Mouse (Mus musculus) CH12.LX (cell line): Measurements from ENCODE around the gene Pim2. TPM values are rescaled to one million over a fixed set of nuclear protein-coding genes. Genes with fewer than 3 reads are reported as not detected.

Experiments used
- DNase-seq: peaks from one replicate; pipeline ENCODE4 v3.0.0-alpha.2; 2013; ENCODE audit errors: extremely low read depth
- H3K27ac ChIP-seq: 2 replicates; pipeline ENCODE4 v1.5.1; 2012; ENCODE audit warnings: low read depth, mild to moderate bottlenecking, control low read depth, moderate library complexity; ENCODE audit not compliant: insufficient read depth
- H3K27me3 ChIP-seq: replicated peaks from 2 replicates; pipeline ENCODE3; 2012; ENCODE audit warnings: inconsistent platforms
- H3K36me3 ChIP-seq, 2 experiments: replicated peaks in 1 of 2; 2 replicates each; pipeline versions ENCODE3 to v1.6.1; 2012; ENCODE audit warnings: inconsistent platforms in 1 of 2, low read length in 1 of 2, mild to moderate bottlenecking in 1 of 2, mixed read lengths in 1 of 2, moderate library complexity in 1 of 2; ENCODE audit not compliant: control insufficient read depth in 1 of 2, insufficient read depth in 1 of 2
- H3K4me1 ChIP-seq, 2 experiments: 2 replicates each; pipeline ENCODE4 v1.6.1; 2012; ENCODE audit warnings: inconsistent platforms in 1 of 2, moderate library complexity in 1 of 2; ENCODE audit not compliant: insufficient read depth in 2 of 2, control insufficient read depth in 1 of 2
- H3K4me2 ChIP-seq: 2 replicates; pipeline ENCODE4 v1.6.1; 2012; ENCODE audit warnings: low read depth, mild to moderate bottlenecking, control low read depth; ENCODE audit not compliant: poor library complexity, insufficient read depth, severe bottlenecking
- H3K4me3 ChIP-seq, 3 experiments: fragments of 150-350 bp in 1 of 3; sonication (generic) in 1 of 3; replicated peaks in 1 of 3; 2 replicates each; pipeline versions ENCODE3 to v1.5.1; 2011 to 2012; ENCODE audit warnings: low read depth in 2 of 3, low read length in 2 of 3, mild to moderate bottlenecking in 2 of 3, moderate library complexity in 2 of 3, control low read depth in 1 of 3, improper control_type of control experiment in 1 of 3, inconsistent platforms in 1 of 3, mixed read lengths in 1 of 3; ENCODE audit not compliant: poor library complexity in 1 of 3
- H3K79me2 ChIP-seq: replicated peaks from 2 replicates; pipeline ENCODE4 v1.6.1; 2012; ENCODE audit warnings: mild to moderate bottlenecking, moderate library complexity; ENCODE audit not compliant: control insufficient read depth, poor library complexity, insufficient read depth, severe bottlenecking; ENCODE audit errors: extremely low read depth
- H3K9ac ChIP-seq: 2 replicates; pipeline ENCODE4 v1.6.1; 2012; ENCODE audit warnings: low read depth, mild to moderate bottlenecking, control low read depth, moderate library complexity; ENCODE audit not compliant: insufficient read depth
- H3K9me3 ChIP-seq: replicated peaks from 2 replicates; pipeline ENCODE3; 2012; ENCODE audit warnings: low read length, inconsistent platforms, mixed read lengths
- CHD1 ChIP-seq: IDR thresholded peaks from 2 replicates; pipeline ENCODE4 v1.6.1; 2012; ENCODE audit warnings: low read depth, low read length, improper control_type of control experiment, inconsistent platforms
- CTCF ChIP-seq, 2 experiments: IDR thresholded peaks in 1 of 2; conservative IDR thresholded peaks in 1 of 2; 2 replicates each; pipeline ENCODE4 v1.5.1; 2011 to 2012; ENCODE audit warnings: low read depth in 2 of 2, low read length in 2 of 2, improper control_type of control experiment in 1 of 2, inconsistent platforms in 1 of 2, mild to moderate bottlenecking in 1 of 2, moderate library complexity in 1 of 2
- E2F4 ChIP-seq: IDR thresholded peaks from 2 replicates; pipeline ENCODE4 v1.6.1; 2011; ENCODE audit warnings: low read depth, low read length, improper control_type of control experiment; ENCODE audit not compliant: insufficient replicate concordance
- EP300 ChIP-seq: IDR thresholded peaks from 2 replicates; pipeline ENCODE4 v1.6.1; 2011; ENCODE audit warnings: low read length, improper control_type of control experiment
- ETS1 ChIP-seq: conservative IDR thresholded peaks from 2 replicates; pipeline ENCODE4 v1.6.1; 2012; ENCODE audit warnings: low read depth, mild to moderate bottlenecking, inconsistent platforms, low read length, improper control_type of control experiment, moderate library complexity
- GABPA ChIP-seq: IDR thresholded peaks from 2 replicates; pipeline ENCODE4 v1.6.1; 2012; ENCODE audit warnings: low read depth, low read length, improper control_type of control experiment, inconsistent platforms; ENCODE audit not compliant: insufficient replicate concordance
- HCFC1 ChIP-seq: IDR thresholded peaks from 2 replicates; pipeline ENCODE4 v1.6.1; 2012; ENCODE audit warnings: low read depth, mild to moderate bottlenecking, inconsistent platforms, low read length, improper control_type of control experiment
- IRF4 ChIP-seq: IDR thresholded peaks from 2 replicates; pipeline ENCODE4 v1.6.1; 2014; ENCODE audit warnings: low read depth, mild to moderate bottlenecking, inconsistent platforms, low read length, improper control_type of control experiment
- KAT2A ChIP-seq: IDR thresholded peaks from 2 replicates; pipeline ENCODE4 v1.6.1; 2012; ENCODE audit warnings: low read length, improper control_type of control experiment, inconsistent platforms; ENCODE audit not compliant: insufficient replicate concordance
- MAX ChIP-seq: IDR thresholded peaks from 2 replicates; pipeline ENCODE4 v1.6.1; 2011; ENCODE audit warnings: low read length, improper control_type of control experiment
- MEF2A ChIP-seq: IDR thresholded peaks from 2 replicates; pipeline ENCODE4 v1.6.1; 2014; ENCODE audit warnings: low read depth, mild to moderate bottlenecking, inconsistent platforms, low read length, improper control_type of control experiment, borderline replicate concordance
- MXI1 ChIP-seq: IDR thresholded peaks from 2 replicates; pipeline ENCODE4 v1.6.1; 2011; ENCODE audit warnings: mild to moderate bottlenecking, low read depth, low read length, improper control_type of control experiment
- NRF1 ChIP-seq: IDR thresholded peaks from 2 replicates; pipeline ENCODE4 v1.6.1; 2014; ENCODE audit warnings: low read depth, mild to moderate bottlenecking, inconsistent platforms, low read length, improper control_type of control experiment, moderate library complexity
- PAX5 ChIP-seq: IDR thresholded peaks from 2 replicates; pipeline ENCODE4 v1.6.1; 2012; ENCODE audit warnings: low read length, inconsistent platforms, mixed read lengths
- POLR2A ChIP-seq: IDR thresholded peaks from 2 replicates; pipeline ENCODE4 v1.6.1; 2011; ENCODE audit warnings: low read depth, mild to moderate bottlenecking, improper control_type of control experiment, low read length
- RAD21 ChIP-seq: IDR thresholded peaks from 2 replicates; pipeline ENCODE4 v1.6.1; 2011; ENCODE audit warnings: low read depth, mild to moderate bottlenecking, low read length, improper control_type of control experiment, moderate library complexity
- RCOR1 ChIP-seq: conservative IDR thresholded peaks from 2 replicates; pipeline ENCODE4 v1.6.1; 2012; ENCODE audit warnings: low read depth, mild to moderate bottlenecking, inconsistent platforms, low read length, improper control_type of control experiment
- SIN3A ChIP-seq: IDR thresholded peaks from 2 replicates; pipeline ENCODE4 v1.6.1; 2012; ENCODE audit warnings: low read length, improper control_type of control experiment, inconsistent platforms
- SMC3 ChIP-seq: IDR thresholded peaks from 2 replicates; pipeline ENCODE4 v1.6.1; 2011; ENCODE audit warnings: low read depth, low read length, improper control_type of control experiment
- TCF12 ChIP-seq: IDR thresholded peaks from 2 replicates; pipeline ENCODE4 v1.6.1; 2014; ENCODE audit warnings: low read depth, mild to moderate bottlenecking, inconsistent platforms, low read length, improper control_type of control experiment
- UBTF ChIP-seq: IDR thresholded peaks from 2 replicates; pipeline ENCODE4 v1.6.1; 2012; ENCODE audit warnings: low read depth, mild to moderate bottlenecking, inconsistent platforms, low read length, improper control_type of control experiment, moderate library complexity
- USF2 ChIP-seq: conservative IDR thresholded peaks from 2 replicates; pipeline ENCODE4 v1.6.1; 2011; ENCODE audit warnings: low read depth, low read length, improper control_type of control experiment
- ZC3H11A ChIP-seq: IDR thresholded peaks from 2 replicates; pipeline ENCODE4 v1.6.1; 2012; ENCODE audit warnings: low read depth, mild to moderate bottlenecking, inconsistent platforms, low read length, improper control_type of control experiment
- ZKSCAN1 ChIP-seq: IDR thresholded peaks from 2 replicates; pipeline ENCODE4 v1.6.1; 2012; ENCODE audit warnings: low read depth, inconsistent platforms, low read length, improper control_type of control experiment, borderline replicate concordance
- ZMIZ1 ChIP-seq: IDR thresholded peaks from 2 replicates; pipeline ENCODE4 v1.6.1; 2012; ENCODE audit warnings: low read depth, mild to moderate bottlenecking, inconsistent platforms, low read length, improper control_type of control experiment
- dilution Hi-C: fragments of 300-500 bp; cut with MboI; formaldehyde crosslinking; loops from 2 replicates; pipeline ENCODE4 v1.14.3; 2020; ENCODE audit warnings: low sequenced_read_pairs; ENCODE audit not compliant: extremely low pct_unique_long_range_greater_than_20kb, extremely low pct_ligation_motif_present
- in situ Hi-C: fragments of 300-500 bp; cut with MboI; formaldehyde crosslinking; loops from 3 replicates; pipeline ENCODE4 v1.14.3; 2019; ENCODE audit warnings: low sequenced_read_pairs, low pct_ligation_motif_present, low pct_unique_long_range_greater_than_20kb, mixed read lengths
- polyA plus RNA-seq: library from polyadenylated mRNA; unstranded; fragments of >175 nt; gene quantifications from 2 replicates; pipeline ENCODE4 v1.2.1, GENCODE M21; 2012; ENCODE audit warnings: low read depth; ENCODE audit not compliant: insufficient read length
- total RNA-seq, 2 experiments: library from RNA; depleted of rRNA; stranded (reverse); fragments of 300-350 nt in 1 of 2; fragments of >200 nt in 1 of 2; gene quantifications; 2 replicates each; pipeline ENCODE4 v1.2.3; 2012 to 2014

The Pim2 gene
- total and polyA plus RNA-seq, 3 experiments, result 119 to 177 (median 171) TPM

DNA sequence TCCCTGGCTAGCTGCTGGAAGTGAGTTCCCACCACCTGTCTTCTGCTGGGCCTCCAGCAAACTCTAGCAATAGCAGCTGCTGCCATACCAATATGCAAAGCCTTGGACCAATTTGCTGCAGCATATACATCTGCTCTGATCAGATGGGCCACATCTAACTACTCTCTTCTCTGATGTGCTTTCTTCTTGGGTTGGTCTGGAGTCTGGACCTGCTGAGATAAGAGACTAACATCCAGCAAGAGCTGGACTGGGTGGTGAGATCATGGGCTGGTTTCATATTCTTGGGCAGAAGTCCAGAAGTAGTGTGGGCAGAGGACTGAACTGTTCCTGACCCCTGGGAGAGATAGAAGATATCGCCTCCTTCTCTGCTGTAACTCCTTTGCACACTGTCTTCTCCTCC, 40.9 kb upstream of the Pim2 start:
- Histone ChIP-seq H3K79me2 (peaks cover 4% of the 10 kb centered on the region; the same call in 1 of the 2 replicates), H3K4me1 (no peaks in the 10 kb centered on the region), H3K4me3 (no peak overlapping the region), H3K9ac (no peak overlapping the region), H3K27me3 (no peaks in the 10 kb centered on the region)
- dilution Hi-C loops, result no loop called here
- TF ChIP-seq EP300 (no peak), ETS1 (no peak), CHD1 (no peak), RCOR1 (no peak), ZMIZ1 (no peak), RAD21 (no peak), PAX5 (no peak), UBTF (no peak), MEF2A (no peak), TCF12 (no peak), MAX (no peak), NRF1 (no peak), POLR2A (no peak), HCFC1 (no peak), ZC3H11A (no peak), ZKSCAN1 (no peak), CTCF (conservative IDR thresholded peaks at IDR 0.05 in 1 of 2, IDR thresholded peaks at IDR 0.05 in 1 of 2; ENCODE audit: low read depth in 2 of 2, low read length in 2 of 2) (no peak)
- TF ChIP-seq, all 38 proteins: peak for 0
- in situ Hi-C loops, result no loop called here
- H3K4me2 ChIP-seq, result no peak overlapping the region
- no peak overlapping the region for H3K27ac ChIP-seq
- peaks cover 0 to 31% of the 10 kb centered on the region in 2 experiments for H3K36me3 ChIP-seq
- DNase-seq, result no peak
- no peaks in the 10 kb centered on the region for H3K9me3 ChIP-seq

DNA sequence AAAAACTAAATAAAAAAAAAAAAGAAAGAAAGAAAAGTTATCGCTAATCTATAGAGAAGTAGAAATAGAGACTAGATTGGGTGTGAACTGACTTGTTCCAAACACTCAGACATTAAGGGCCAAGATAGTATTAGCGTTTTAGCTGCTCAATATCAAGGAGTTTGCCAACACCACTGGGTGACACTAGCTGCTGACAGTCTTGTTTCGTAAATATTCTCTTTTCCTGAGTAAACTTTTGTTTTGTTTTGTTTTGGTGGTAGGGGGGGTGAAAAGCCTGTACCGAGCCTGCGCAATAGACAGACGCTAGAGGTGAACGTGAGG, 37.3 kb upstream of the Pim2 start:
- Histone ChIP-seq H3K4me2 (peak overlapping the region; percentile 65; the same call in 1 of the 2 replicates), H3K9ac (peak overlapping the region; percentile 44; the same call in 1 of the 2 replicates), H3K4me1 (peaks cover 0 to 17% of the 10 kb centered on the region in 2 experiments; a peak in 2 of 4 replicates), H3K4me3 (peak overlapping the region; percentile 39 to 45 (median 41)), H3K36me3 (peaks cover 7 to 33% of the 10 kb centered on the region in 2 experiments), H3K79me2 (peaks cover 39% of the 10 kb centered on the region), H3K9me3 (no peaks in the 10 kb centered on the region)
- in situ Hi-C loops, result no loop called here
- no peak for DNase-seq
- TF ChIP-seq SMC3, result no peak
- no peak for TF ChIP-seq HCFC1
- no peak for TF ChIP-seq POLR2A
- TF ChIP-seq GABPA, result no peak
- no peak; the same call in 1 of the 2 replicates for TF ChIP-seq SIN3A
- TF ChIP-seq USF2, result no peak
- TF ChIP-seq E2F4, result no peak
- no peak for TF ChIP-seq IRF4
- peak; percentile 78 for TF ChIP-seq NRF1
- TF ChIP-seq KAT2A, result 0 out of 2 replicates have a peak, but pooled peaks have one; percentile 10
- no peak for TF ChIP-seq MXI1
- 0 out of 2 replicates have a peak, but pooled peaks have one; percentile 12 for TF ChIP-seq TCF12
- TF ChIP-seq, all 38 proteins: peak for 3
- dilution Hi-C loops, result no loop called here
- Histone ChIP-seq H3K27ac (no peak overlapping the region), H3K27me3 (no peaks in the 10 kb centered on the region)
